Mouse (Mus musculus): ENCODE measurements around the gene Olfr1016.

- TF ChIP-seq CTCF (IDR thresholded peaks at IDR 0.05) (no peak), POLR2A (IDR thresholded peaks at IDR 0.05; ENCODE audit: insufficient read depth, low read depth, low read length) (no peak), EP300 (IDR thresholded peaks at IDR 0.05; ENCODE audit: insufficient read depth, low read depth, low read length) (no peak)
Measured at GRCm38 (mm10) chr2:85762666-85763065, 39.7 kb downstream of the Olfr1016 start, which contains the start of gene Olfr1012.
